Mouse (Mus musculus) MEL (cell line): ENCODE results near the gene Slc6a21. TPM values are rescaled to one million over a fixed set of nuclear protein-coding genes. Genes with fewer than 3 reads are reported as not detected.

ENCODE experiments used
- DNase-seq: peaks from one replicate; pipeline ENCODE4 v3.0.0; 2011; ENCODE audit warnings: low read depth, low spot score
- H3K27ac ChIP-seq: 2 replicates; pipeline ENCODE4 v1.5.1; 2012; ENCODE audit warnings: low read depth, mild to moderate bottlenecking, control low read depth, low read length, moderate library complexity; ENCODE audit not compliant: control insufficient read depth
- H3K27me3 ChIP-seq, 2 experiments: fragments of 150-350 bp in 1 of 2; sonication (generic) in 1 of 2; 2 replicates each; pipeline ENCODE4 v1.6.1; 2012; ENCODE audit warnings: low read length in 2 of 2, mild to moderate bottlenecking in 2 of 2, improper control_type of control experiment in 1 of 2, moderate library complexity in 1 of 2; ENCODE audit not compliant: insufficient read depth in 2 of 2, control insufficient read depth in 1 of 2
- H3K36me3 ChIP-seq, 2 experiments: 2 replicates each; pipeline ENCODE4 v1.6.1; 2012 to 2014; ENCODE audit warnings: low read length in 2 of 2, improper control_type of control experiment in 1 of 2, inconsistent platforms in 1 of 2, mild to moderate bottlenecking in 1 of 2; ENCODE audit not compliant: insufficient read depth in 2 of 2, control insufficient read depth in 1 of 2
- H3K4me1 ChIP-seq, 2 experiments: fragments of 150-350 bp in 1 of 2; sonication (generic) in 1 of 2; 2 replicates each; pipeline ENCODE4 v1.6.1; 2012; ENCODE audit warnings: low read length in 2 of 2, improper control_type of control experiment in 1 of 2, mild to moderate bottlenecking in 1 of 2; ENCODE audit not compliant: insufficient read depth in 2 of 2, control insufficient read depth in 1 of 2
- H3K4me3 ChIP-seq, 2 experiments: fragments of 150-350 bp in 1 of 2; sonication (generic) in 1 of 2; 2 replicates each; pipeline ENCODE4 v1.5.1; 2012; ENCODE audit warnings: low read depth in 2 of 2, low read length in 2 of 2, mild to moderate bottlenecking in 2 of 2, moderate library complexity in 2 of 2, control low read depth in 1 of 2, improper control_type of control experiment in 1 of 2; ENCODE audit not compliant: control insufficient read depth in 1 of 2, insufficient read depth in 1 of 2
- H3K79me2 ChIP-seq: 2 replicates; pipeline ENCODE4 v1.6.1; 2012; ENCODE audit warnings: mild to moderate bottlenecking, low read length, moderate library complexity; ENCODE audit not compliant: control insufficient read depth, poor library complexity, insufficient read depth
- H3K9ac ChIP-seq: 2 replicates; pipeline ENCODE4 v1.6.1; 2012; ENCODE audit warnings: low read depth, mild to moderate bottlenecking, control low read depth, low read length, moderate library complexity; ENCODE audit not compliant: control insufficient read depth, poor library complexity, severe bottlenecking
- H3K9me3 ChIP-seq: fragments of 150-350 bp; sonication (generic); replicated peaks from 2 replicates; pipeline ENCODE4 v1.6.1; 2012; ENCODE audit warnings: mild to moderate bottlenecking, low read length, improper control_type of control experiment, moderate library complexity; ENCODE audit not compliant: insufficient read depth
- BHLHE40 ChIP-seq: IDR thresholded peaks from 2 replicates; pipeline ENCODE4 v1.6.1; 2012; ENCODE audit warnings: low read depth, mild to moderate bottlenecking, inconsistent platforms, low read length, improper control_type of control experiment, borderline replicate concordance
- CTCF ChIP-seq, 3 experiments: IDR thresholded peaks in 2 of 3; conservative IDR thresholded peaks in 1 of 3; 2 replicates each; pipeline ENCODE4 v1.5.1; 2011 to 2012; ENCODE audit warnings: low read length in 3 of 3, low read depth in 2 of 3, mild to moderate bottlenecking in 2 of 3, improper control_type of control experiment in 1 of 3, inconsistent platforms in 1 of 3, mixed read lengths in 1 of 3, moderate library complexity in 1 of 3; ENCODE audit not compliant: control insufficient read depth in 1 of 3, insufficient read depth in 1 of 3, poor library complexity in 1 of 3, severe bottlenecking in 1 of 3
- E2F4 ChIP-seq: IDR thresholded peaks from 2 replicates; pipeline ENCODE4 v1.6.1; 2011; ENCODE audit warnings: low read depth, low read length, improper control_type of control experiment, borderline replicate concordance
- ETS1 ChIP-seq: IDR thresholded peaks from 2 replicates; pipeline ENCODE4 v1.6.1; 2012; ENCODE audit warnings: low read depth, mild to moderate bottlenecking, inconsistent platforms, low read length, improper control_type of control experiment, moderate library complexity
- GABPA ChIP-seq: IDR thresholded peaks from 2 replicates; pipeline ENCODE4 v1.6.1; 2012; ENCODE audit warnings: low read depth, mild to moderate bottlenecking, inconsistent platforms, low read length, improper control_type of control experiment, moderate library complexity
- GATA1 ChIP-seq: IDR thresholded peaks from 2 replicates; pipeline ENCODE4 v1.6.1; 2011; ENCODE audit warnings: low read depth, low read length, improper control_type of control experiment
- KAT2A ChIP-seq: conservative IDR thresholded peaks from 2 replicates; pipeline ENCODE4 v1.6.1; 2012; ENCODE audit warnings: low read depth, low read length, improper control_type of control experiment, inconsistent platforms
- MAFK ChIP-seq: IDR thresholded peaks from 2 replicates; pipeline ENCODE4 v1.6.1; 2011; ENCODE audit warnings: low read depth, mild to moderate bottlenecking, low read length, improper control_type of control experiment, borderline replicate concordance
- MAZ ChIP-seq: IDR thresholded peaks from 2 replicates; pipeline ENCODE4 v1.6.1; 2012; ENCODE audit warnings: low read depth, mild to moderate bottlenecking, inconsistent platforms, low read length, improper control_type of control experiment
- NELFE ChIP-seq: IDR thresholded peaks from 2 replicates; pipeline ENCODE4 v1.6.1; 2011; ENCODE audit warnings: low read depth, low read length, improper control_type of control experiment
- NRF1 ChIP-seq: IDR thresholded peaks from 2 replicates; pipeline ENCODE4 v1.6.1; 2014; ENCODE audit warnings: low read depth, mild to moderate bottlenecking, inconsistent platforms, low read length, improper control_type of control experiment, moderate library complexity; ENCODE audit not compliant: poor library complexity, insufficient read depth, severe bottlenecking
- RAD21 ChIP-seq: IDR thresholded peaks from 2 replicates; pipeline ENCODE4 v1.6.1; 2011; ENCODE audit warnings: mild to moderate bottlenecking, low read depth, low read length, improper control_type of control experiment
- SIN3A ChIP-seq: IDR thresholded peaks from 2 replicates; pipeline ENCODE4 v1.6.1; 2012; ENCODE audit warnings: low read length, improper control_type of control experiment, inconsistent platforms
- SMC3 ChIP-seq: IDR thresholded peaks from 2 replicates; pipeline ENCODE4 v1.6.1; 2011; ENCODE audit warnings: low read depth, low read length, improper control_type of control experiment
- TAL1 ChIP-seq: IDR thresholded peaks from 2 replicates; pipeline ENCODE4 v1.6.1; 2012; ENCODE audit warnings: mild to moderate bottlenecking, inconsistent platforms, low read length, moderate library complexity, mixed read lengths
- TBP ChIP-seq: IDR thresholded peaks from 2 replicates; pipeline ENCODE4 v1.8.0; 2011; ENCODE audit warnings: low read depth, low read length, improper control_type of control experiment
- USF1 ChIP-seq: IDR thresholded peaks from 2 replicates; pipeline ENCODE4 v1.6.1; 2014; ENCODE audit warnings: low read depth, mild to moderate bottlenecking, inconsistent platforms, low read length, improper control_type of control experiment, moderate library complexity
- ZKSCAN1 ChIP-seq: IDR thresholded peaks from 2 replicates; pipeline ENCODE4 v1.6.1; 2012; ENCODE audit warnings: low read depth, mild to moderate bottlenecking, inconsistent platforms, low read length, improper control_type of control experiment, moderate library complexity
- ZNF384 ChIP-seq: IDR thresholded peaks from 2 replicates; pipeline ENCODE4 v1.6.1; 2012; ENCODE audit warnings: low read depth, mild to moderate bottlenecking, inconsistent platforms, low read length, improper control_type of control experiment
- polyA plus RNA-seq, 2 experiments: library from polyadenylated mRNA; stranded (reverse) in 1 of 2; unstranded in 1 of 2; fragments of >175 nt in 1 of 2; fragments of >200 nt in 1 of 2; gene quantifications; 2 replicates each; pipeline versions ENCODE4 v1.2.1 to v1.2.4; 2012; ENCODE audit warnings: low replicate concordance in 2 of 2, low read depth in 1 of 2; ENCODE audit not compliant: insufficient read length in 2 of 2, insufficient read depth in 1 of 2, missing spikeins in 1 of 2
- total RNA-seq: library from RNA; depleted of rRNA; stranded (reverse); fragments of 300-350 nt; gene quantifications from 2 replicates; pipeline ENCODE4 v1.2.3, GENCODE M21; 2012

The Slc6a21 gene
- total and polyA plus RNA-seq, 3 experiments, result not detected

GRCm38 (mm10) chr7:45328841-45329475 lies 51.6 kb downstream of the Slc6a21 start:
- H3K27ac ChIP-seq, result no peak overlapping the region
- DNase-seq, result no peak
- TF ChIP-seq TBP (no peak), ZKSCAN1 (no peak)
- H3K79me2 ChIP-seq, result peaks cover 1% of the 10 kb centered on the region; the same call in 1 of the 2 replicates
- no peaks in the 10 kb centered on the region for H3K27me3 ChIP-seq
- H3K9ac ChIP-seq, result no peak overlapping the region
- H3K4me1 ChIP-seq, result peaks cover 0 to 7% of the 10 kb centered on the region in 2 experiments; a peak in 2 of 4 replicates
- H3K4me3 ChIP-seq, result no peak overlapping the region
- no peaks in the 10 kb centered on the region for H3K9me3 ChIP-seq
- H3K36me3 ChIP-seq, result no peaks in the 10 kb centered on the region

- H3K27ac ChIP-seq, result no peak overlapping the region
- H3K27me3 ChIP-seq, result no peaks in the 10 kb centered on the region
- peak; percentile 27 for DNase-seq
- H3K36me3 ChIP-seq, result no peaks in the 10 kb centered on the region
- peaks cover 1% of the 10 kb centered on the region; the same call in 1 of the 2 replicates for H3K79me2 ChIP-seq
- H3K4me1 ChIP-seq, result peaks cover 0 to 7% of the 10 kb centered on the region in 2 experiments; a peak in 2 of 4 replicates
- no peak overlapping the region for H3K4me3 ChIP-seq
- TF ChIP-seq RAD21, result peak; percentile 33
- no peak for TF ChIP-seq BHLHE40
- no peak for TF ChIP-seq NELFE
- no peak for TF ChIP-seq KAT2A
- no peak for TF ChIP-seq MAZ
- TF ChIP-seq ZNF384, result no peak
- TF ChIP-seq SIN3A, result no peak
- TF ChIP-seq NRF1, result no peak
- TF ChIP-seq SMC3, result no peak; the same call in none of the 2 replicates
- no peak for TF ChIP-seq GABPA
- TF ChIP-seq TAL1, result no peak
- peak; percentile 40 to 51 (median 48) for TF ChIP-seq CTCF (IDR thresholded peaks at IDR 0.05 in 2 of 3, conservative IDR thresholded peaks at IDR 0.05 in 1 of 3; ENCODE audit: control insufficient read depth in 1 of 3, insufficient read depth in 1 of 3, low read depth in 2 of 3, low read length in 3 of 3, poor library complexity in 1 of 3, severe bottlenecking in 1 of 3)
- no peak for TF ChIP-seq ETS1
- no peak for TF ChIP-seq USF1
- no peak for TF ChIP-seq MAFK
- no peak for TF ChIP-seq GATA1
- no peak for TF ChIP-seq E2F4
- H3K9ac ChIP-seq, result no peak overlapping the region
- H3K9me3 ChIP-seq, result no peaks in the 10 kb centered on the region
These were observed 54.2 kb downstream of the Slc6a21 start for GRCm38 (mm10) chr7:45331502-45331901.
